Mouse (Mus musculus) liver, adult 2 months (tissue): ENCODE results near the gene Zc3h10.
"Not testable (repeated sequence)": the region's sequence is repeated elsewhere in the genome, so short reads cannot be mapped to it uniquely, and the experiment has no call there.

ENCODE experiments used
- CTCF ChIP-seq: fragments of 200-500 bp; IDR thresholded peaks from 2 replicates; pipeline ENCODE4 v1.5.1; 2011; ENCODE audit warnings: low read depth, low read length, control low read depth
- POLR2A ChIP-seq: fragments of 200-500 bp; IDR thresholded peaks from 2 replicates; pipeline ENCODE4 v1.6.1; 2011; ENCODE audit warnings: low read length, control low read depth; ENCODE audit not compliant: insufficient read depth; ENCODE audit errors: extremely low read depth

DNA sequence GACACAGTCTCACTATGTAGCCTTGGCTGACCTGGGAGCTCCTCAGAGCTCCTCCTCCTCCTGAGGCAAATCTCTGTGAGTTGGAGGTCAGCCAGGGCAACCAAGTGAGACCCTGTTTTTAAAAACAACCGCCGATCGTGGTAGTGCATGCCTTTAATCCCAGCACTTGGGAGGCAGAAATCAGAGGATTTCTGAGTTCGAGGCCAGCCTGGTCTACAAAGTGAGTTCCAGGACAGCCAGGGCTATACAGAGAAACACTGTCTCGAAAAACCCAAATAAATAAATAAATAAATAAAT lies 42.3 kb downstream of the Zc3h10 start:
- TF ChIP-seq CTCF, POLR2A: not testable (repeated sequence)
